Mouse (Mus musculus): ENCODE results near the gene Usp39. TPM values are rescaled to one million over a fixed set of nuclear protein-coding genes. Genes with fewer than 3 reads are reported as not detected.

Usp39 gene
- polyA plus RNA-seq, 1 experiment, result 17.8 TPM

DNA sequence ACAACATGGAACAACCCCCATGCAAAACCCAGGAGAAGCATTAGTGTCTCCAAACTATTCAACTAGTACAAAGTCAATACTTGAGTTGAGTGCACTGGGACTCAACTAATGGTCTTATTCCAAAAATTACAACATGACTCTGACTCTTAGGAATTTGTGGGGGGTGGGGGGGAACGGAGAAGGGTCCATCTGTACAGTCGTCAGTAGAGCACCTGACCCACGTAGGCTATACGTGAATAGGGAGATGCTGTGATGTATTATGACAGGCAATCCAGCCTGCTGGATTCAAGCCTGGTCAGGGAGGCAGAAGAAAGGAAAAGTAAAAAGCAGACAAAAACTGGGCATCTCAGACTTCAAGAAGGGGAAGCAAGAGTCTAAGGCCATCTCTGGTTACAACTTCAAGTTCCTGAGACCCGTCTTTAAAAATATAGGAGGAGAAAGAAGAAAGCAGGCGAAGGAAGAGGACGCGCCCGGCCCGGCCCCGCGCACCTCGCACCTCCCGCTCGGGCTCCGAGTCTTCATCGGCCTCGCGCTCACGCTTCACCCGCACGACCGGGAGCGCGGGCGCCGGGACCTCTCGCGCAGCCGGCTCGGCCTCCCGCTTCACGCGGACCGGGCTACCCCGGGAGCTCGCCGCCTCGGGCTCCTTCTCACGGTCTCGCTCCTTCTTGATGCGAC lies 449 bp downstream of the Usp39 start:
- no peak for TF ChIP-seq POLR2A (IDR thresholded peaks at IDR 0.05; ENCODE audit: low read depth, low read length)
- TF ChIP-seq CTCF (conservative IDR thresholded peaks at IDR 0.05; ENCODE audit: insufficient read depth, insufficient read length, low read depth, low read length), result no peak
- WGBS, result under 1% methylated on average over 42 of the region's 42 CpGs

GRCm38 (mm10) chr6:72340481-72340880 lies 4.5 kb downstream of the Usp39 start:
- Histone ChIP-seq H3K27me3 (replicated peaks; ENCODE audit: control insufficient read depth, insufficient read depth, low read length) (no peaks in the 10 kb centered on the region), H3K4me1 (ENCODE audit: control insufficient read depth, insufficient read depth, low read length) (peaks cover 10% of the 10 kb centered on the region; the same call in 1 of the 2 replicates), H3K36me3 (ENCODE audit: control insufficient read depth, insufficient read depth, low read length) (peaks cover 10% of the 10 kb centered on the region), H3K27ac (ENCODE audit: insufficient read depth, low read depth, low read length) (no peak overlapping the region), H3K4me3 (ENCODE audit: insufficient read depth, low read depth, low read length) (no peak overlapping the region)
- TF ChIP-seq POLR2A (IDR thresholded peaks at IDR 0.05; ENCODE audit: low read depth, low read length) (no peak), CTCF (conservative IDR thresholded peaks at IDR 0.05; ENCODE audit: insufficient read depth, insufficient read length, low read depth, low read length) (no peak)
- DNase-seq, result peak; percentile 67
- WGBS, result 46% methylated on average over 2 of the region's 2 CpGs

More for the DNA sequence above, 449 bp downstream of the Usp39 start:
- Histone ChIP-seq H3K4me1 (ENCODE audit: control insufficient read depth, insufficient read depth, low read length) (peaks cover 29% of the 10 kb centered on the region), H3K4me3 (ENCODE audit: insufficient read depth, low read depth, low read length) (peak overlapping the region; percentile 93), H3K27me3 (replicated peaks; ENCODE audit: control insufficient read depth, insufficient read depth, low read length) (no peaks in the 10 kb centered on the region), H3K27ac (ENCODE audit: insufficient read depth, low read depth, low read length) (no peak overlapping the region), H3K36me3 (ENCODE audit: control insufficient read depth, insufficient read depth, low read length) (no peaks in the 10 kb centered on the region)
- DNase-seq, result no peak

GRCm38 (mm10) chr6:72333111-72333510 lies 11.9 kb downstream of the Usp39 start:
- peak; percentile 25 for DNase-seq
- TF ChIP-seq CTCF (conservative IDR thresholded peaks at IDR 0.05; ENCODE audit: insufficient read depth, insufficient read length, low read depth, low read length) (no peak), POLR2A (IDR thresholded peaks at IDR 0.05; ENCODE audit: low read depth, low read length) (no peak)
- 74% methylated on average over 5 of the region's 5 CpGs for WGBS
- no peak overlapping the region for H3K4me3 ChIP-seq (ENCODE audit: insufficient read depth, low read depth, low read length)
- no peaks in the 10 kb centered on the region for H3K27me3 ChIP-seq (replicated peaks; ENCODE audit: control insufficient read depth, insufficient read depth, low read length)
- H3K4me1 ChIP-seq (ENCODE audit: control insufficient read depth, insufficient read depth, low read length), result no peaks in the 10 kb centered on the region
- 0 out of 2 replicates have a peak overlapping the region, but pooled peaks have one; percentile 35 for H3K27ac ChIP-seq (ENCODE audit: insufficient read depth, low read depth, low read length)
- H3K36me3 ChIP-seq (ENCODE audit: control insufficient read depth, insufficient read depth, low read length), result peaks cover 18% of the 10 kb centered on the region

- Histone ChIP-seq H3K4me3 (ENCODE audit: insufficient read depth, low read depth, low read length) (no peak overlapping the region), H3K36me3 (ENCODE audit: control insufficient read depth, insufficient read depth, low read length) (peaks cover 18% of the 10 kb centered on the region), H3K4me1 (ENCODE audit: control insufficient read depth, insufficient read depth, low read length) (no peaks in the 10 kb centered on the region), H3K27me3 (replicated peaks; ENCODE audit: control insufficient read depth, insufficient read depth, low read length) (no peaks in the 10 kb centered on the region), H3K27ac (ENCODE audit: insufficient read depth, low read depth, low read length) (no peak overlapping the region)
- DNase-seq, result no peak
- TF ChIP-seq POLR2A (IDR thresholded peaks at IDR 0.05; ENCODE audit: low read depth, low read length), result no peak
- TF ChIP-seq CTCF (conservative IDR thresholded peaks at IDR 0.05; ENCODE audit: insufficient read depth, insufficient read length, low read depth, low read length), result no peak
- 91% methylated on average over 4 of the region's 4 CpGs for WGBS
These were observed 14.9 kb downstream of the Usp39 start for GRCm38 (mm10) chr6:72330133-72330532.

DNA sequence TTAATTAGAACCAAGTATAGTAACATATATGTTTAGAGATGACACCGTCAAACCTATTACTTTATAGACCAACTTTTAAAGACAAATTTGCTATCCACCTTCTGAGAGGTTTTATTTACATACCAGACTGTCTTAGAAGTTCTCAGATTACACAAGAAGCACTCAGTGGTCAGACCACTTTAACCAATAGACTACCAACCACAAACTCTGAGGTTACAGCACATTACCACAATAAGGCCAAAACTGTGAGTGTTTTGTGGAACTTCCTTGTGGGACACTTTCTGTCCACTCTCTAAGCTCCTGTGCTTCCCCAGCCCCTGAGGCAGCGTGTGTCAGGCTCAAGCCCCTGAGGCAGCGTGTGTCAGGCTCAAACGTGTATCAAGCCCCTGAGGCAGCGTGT lies 16.0 kb downstream of the Usp39 start:
- 90% methylated on average over 5 of the region's 5 CpGs for WGBS
- Histone ChIP-seq H3K4me1 (ENCODE audit: control insufficient read depth, insufficient read depth, low read length) (no peaks in the 10 kb centered on the region), H3K27ac (ENCODE audit: insufficient read depth, low read depth, low read length) (no peak overlapping the region), H3K36me3 (ENCODE audit: control insufficient read depth, insufficient read depth, low read length) (peaks cover 19% of the 10 kb centered on the region), H3K27me3 (replicated peaks; ENCODE audit: control insufficient read depth, insufficient read depth, low read length) (no peaks in the 10 kb centered on the region), H3K4me3 (ENCODE audit: insufficient read depth, low read depth, low read length) (no peak overlapping the region)
- no peak for TF ChIP-seq POLR2A (IDR thresholded peaks at IDR 0.05; ENCODE audit: low read depth, low read length)
- no peak for TF ChIP-seq CTCF (conservative IDR thresholded peaks at IDR 0.05; ENCODE audit: insufficient read depth, insufficient read length, low read depth, low read length)
- no peak for DNase-seq

GRCm38 (mm10) chr6:72326274-72326673 lies 18.7 kb downstream of the Usp39 start:
- Histone ChIP-seq H3K4me3 (ENCODE audit: insufficient read depth, low read depth, low read length) (no peak overlapping the region), H3K36me3 (ENCODE audit: control insufficient read depth, insufficient read depth, low read length) (peaks cover 19% of the 10 kb centered on the region), H3K27ac (ENCODE audit: insufficient read depth, low read depth, low read length) (no peak overlapping the region), H3K27me3 (replicated peaks; ENCODE audit: control insufficient read depth, insufficient read depth, low read length) (no peaks in the 10 kb centered on the region), H3K4me1 (ENCODE audit: control insufficient read depth, insufficient read depth, low read length) (no peaks in the 10 kb centered on the region)
- 59% methylated on average over 6 of the region's 6 CpGs for WGBS
- DNase-seq, result peak; percentile 80
- TF ChIP-seq CTCF (conservative IDR thresholded peaks at IDR 0.05; ENCODE audit: insufficient read depth, insufficient read length, low read depth, low read length), result peak; percentile 77
- no peak for TF ChIP-seq POLR2A (IDR thresholded peaks at IDR 0.05; ENCODE audit: low read depth, low read length)

DNA sequence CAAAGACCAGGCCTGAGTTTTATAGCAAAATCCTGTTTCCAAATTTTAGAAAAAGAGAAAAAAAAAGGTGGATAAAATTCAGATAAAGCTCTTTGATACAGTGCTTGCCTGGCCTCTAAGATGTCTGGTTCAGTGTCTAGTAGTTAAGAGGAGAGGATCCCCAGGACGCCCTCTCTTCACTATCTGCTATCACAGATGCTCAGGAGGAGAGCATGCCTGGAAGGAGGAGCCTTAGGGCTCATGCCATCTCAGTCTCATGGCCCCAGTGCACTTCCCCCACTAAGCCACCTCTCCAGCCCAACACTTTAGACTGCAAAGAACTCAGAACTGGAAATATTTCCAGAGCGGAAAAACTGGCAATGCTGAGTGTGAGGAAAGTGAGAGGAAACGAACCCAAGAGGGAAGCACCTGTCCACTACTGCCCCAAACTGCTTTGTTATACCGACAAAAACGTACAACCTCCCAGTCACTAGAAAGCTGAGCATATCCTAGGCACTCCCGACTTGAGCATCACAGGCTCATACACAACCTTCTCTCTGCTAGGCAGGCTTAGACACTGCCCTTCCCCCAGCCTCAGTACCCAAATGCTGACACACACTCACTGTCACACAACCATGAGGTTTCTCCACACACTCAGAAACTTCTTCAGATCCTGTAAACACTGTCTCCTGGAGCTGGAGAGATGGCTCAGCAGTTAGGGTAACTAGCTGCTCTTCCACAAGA lies 21.0 kb downstream of the Usp39 start:
- H3K36me3 ChIP-seq (ENCODE audit: control insufficient read depth, insufficient read depth, low read length), result peaks cover 18% of the 10 kb centered on the region
- TF ChIP-seq POLR2A (IDR thresholded peaks at IDR 0.05; ENCODE audit: low read depth, low read length) (no peak), CTCF (conservative IDR thresholded peaks at IDR 0.05; ENCODE audit: insufficient read depth, insufficient read length, low read depth, low read length) (no peak)
- no peaks in the 10 kb centered on the region for H3K4me1 ChIP-seq (ENCODE audit: control insufficient read depth, insufficient read depth, low read length)
- DNase-seq, result no peak
- H3K27me3 ChIP-seq (replicated peaks; ENCODE audit: control insufficient read depth, insufficient read depth, low read length), result no peaks in the 10 kb centered on the region
- WGBS, result 90% methylated on average over 6 of the region's 6 CpGs
- H3K4me3 ChIP-seq (ENCODE audit: insufficient read depth, low read depth, low read length), result no peak overlapping the region
- no peak overlapping the region for H3K27ac ChIP-seq (ENCODE audit: insufficient read depth, low read depth, low read length)
